Mouse (Mus musculus): ENCODE results near the gene Tex19.1.

Gene Tex19.1

DNA sequence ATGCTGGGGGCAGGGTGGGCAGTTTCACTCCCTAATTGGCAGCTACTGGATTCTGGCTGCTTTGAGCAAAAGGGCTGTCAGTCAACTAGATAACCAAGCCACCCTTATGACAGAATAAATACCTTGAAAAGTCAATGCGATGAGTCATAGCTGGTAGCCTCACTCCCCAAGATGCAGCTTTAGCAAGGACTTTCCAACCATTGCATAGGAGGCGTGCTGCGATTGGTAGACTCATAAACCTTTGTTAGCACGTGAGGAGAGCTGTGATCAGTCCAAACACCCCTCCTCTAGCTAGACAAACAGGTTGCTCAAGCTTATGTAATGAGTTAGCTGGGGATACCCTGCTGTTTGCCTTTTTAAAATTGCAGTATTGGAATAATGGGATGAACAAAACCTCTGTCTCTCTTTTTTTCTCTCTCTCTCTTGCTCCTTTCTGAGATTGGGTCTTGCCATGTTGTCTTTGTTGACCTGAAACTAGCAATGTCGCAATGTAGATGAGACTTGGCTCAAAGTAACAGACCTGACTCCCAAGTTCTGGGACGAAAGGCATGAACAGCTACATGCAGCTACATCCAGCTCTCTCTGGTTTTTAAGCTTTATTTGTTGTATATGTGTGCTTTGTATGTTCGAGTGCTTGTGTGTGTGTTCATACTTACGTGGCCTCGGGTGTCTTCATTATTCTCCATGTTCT lies 2.5 kb upstream of the Tex19.1 start:
- DNase-seq (ENCODE audit: low spot score), result no peak

DNA sequence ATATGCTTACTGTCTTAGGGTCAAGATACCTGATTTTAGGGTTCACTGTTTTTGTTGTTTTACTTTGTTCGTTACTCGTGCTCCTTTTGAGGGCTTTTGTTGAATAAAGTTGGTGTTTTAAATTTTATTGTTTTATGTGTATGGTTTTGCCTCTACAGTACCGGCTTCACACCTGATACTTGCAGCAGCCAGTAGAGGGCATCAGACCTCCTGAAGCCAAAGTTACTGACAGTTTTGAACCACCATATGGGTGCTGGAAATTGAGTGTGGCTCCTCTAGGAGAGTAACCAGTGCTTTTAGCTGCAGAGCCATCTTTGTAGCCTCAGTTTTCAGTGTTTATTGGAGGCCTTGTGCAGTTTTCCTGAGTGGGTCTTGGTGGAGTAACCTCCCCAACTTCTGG lies 2.2 kb downstream of the Tex19.1 start:
- no peak for DNase-seq (ENCODE audit: low spot score)

DNA sequence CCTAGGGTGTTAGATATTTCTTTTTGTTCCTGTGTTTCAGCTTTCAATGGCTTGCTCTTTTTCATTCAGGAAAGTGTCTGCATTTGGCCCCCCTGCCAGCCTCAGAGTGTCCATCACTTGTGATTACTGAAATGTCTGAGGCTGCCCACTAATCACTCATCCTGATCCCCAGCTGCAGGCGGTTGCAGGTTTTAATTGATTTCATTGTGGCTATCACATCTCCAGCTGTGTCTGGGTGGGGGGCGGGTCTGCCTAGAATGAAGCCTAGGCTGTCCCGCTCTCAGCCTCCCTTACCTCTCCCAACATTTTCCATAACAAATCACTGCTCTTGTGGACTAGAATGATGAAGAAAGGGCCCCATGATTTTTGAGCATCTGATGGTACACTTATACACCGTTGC lies 8.3 kb downstream of the Tex19.1 start:
- no peak for DNase-seq (ENCODE audit: low spot score)

DNA sequence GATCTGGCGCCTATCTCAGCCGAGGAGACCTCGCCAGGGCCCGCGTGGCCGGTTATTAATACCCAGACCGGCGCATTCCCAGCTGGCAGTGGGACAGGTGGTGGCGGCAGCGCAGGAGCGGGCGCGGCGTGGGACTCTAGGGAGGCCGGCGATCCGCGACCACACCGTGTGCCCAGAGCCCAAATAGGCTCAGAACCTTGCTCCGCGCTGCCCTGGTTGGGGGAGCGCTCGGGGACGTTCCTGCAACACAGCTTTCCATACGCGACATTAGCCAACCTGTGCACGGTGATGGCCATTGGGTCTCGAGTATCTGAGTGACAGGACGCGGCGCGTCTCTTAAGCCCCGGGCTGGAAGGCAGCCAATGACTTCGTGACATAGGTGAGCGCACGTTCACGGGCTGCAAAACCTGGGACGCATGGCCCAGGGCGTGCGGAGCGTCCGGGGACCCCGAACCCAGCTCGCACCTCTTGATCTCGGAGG lies 10.5 kb downstream of the Tex19.1 start:
- peak; percentile 31 for DNase-seq (ENCODE audit: low spot score)

DNA sequence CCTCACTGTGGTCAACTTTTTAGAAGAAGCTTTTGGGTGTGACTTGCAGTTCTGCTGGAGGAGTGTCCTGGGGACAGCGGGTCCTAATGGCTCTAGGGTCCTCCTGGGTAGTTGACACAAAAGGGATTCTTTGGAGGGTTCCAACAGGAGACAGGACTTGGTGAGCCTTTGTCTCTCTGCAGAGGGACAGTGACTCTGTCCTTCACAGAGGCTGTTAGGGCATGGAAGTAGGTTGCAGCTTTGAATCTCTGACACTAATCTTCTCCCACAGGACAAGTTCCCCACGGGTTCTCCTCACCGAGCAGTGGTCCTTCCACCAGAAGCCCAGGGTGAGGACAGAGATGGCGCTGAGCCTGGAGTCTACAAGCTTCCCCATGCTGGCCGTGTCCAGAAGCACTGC lies 14.0 kb downstream of the Tex19.1 start, which contains the start of gene Uts2r:
Gene Uts2r, plus strand, starts transcription at position 301 of the 400 bp plus-strand sequence.
- DNase-seq (ENCODE audit: low spot score), result no peak

DNA sequence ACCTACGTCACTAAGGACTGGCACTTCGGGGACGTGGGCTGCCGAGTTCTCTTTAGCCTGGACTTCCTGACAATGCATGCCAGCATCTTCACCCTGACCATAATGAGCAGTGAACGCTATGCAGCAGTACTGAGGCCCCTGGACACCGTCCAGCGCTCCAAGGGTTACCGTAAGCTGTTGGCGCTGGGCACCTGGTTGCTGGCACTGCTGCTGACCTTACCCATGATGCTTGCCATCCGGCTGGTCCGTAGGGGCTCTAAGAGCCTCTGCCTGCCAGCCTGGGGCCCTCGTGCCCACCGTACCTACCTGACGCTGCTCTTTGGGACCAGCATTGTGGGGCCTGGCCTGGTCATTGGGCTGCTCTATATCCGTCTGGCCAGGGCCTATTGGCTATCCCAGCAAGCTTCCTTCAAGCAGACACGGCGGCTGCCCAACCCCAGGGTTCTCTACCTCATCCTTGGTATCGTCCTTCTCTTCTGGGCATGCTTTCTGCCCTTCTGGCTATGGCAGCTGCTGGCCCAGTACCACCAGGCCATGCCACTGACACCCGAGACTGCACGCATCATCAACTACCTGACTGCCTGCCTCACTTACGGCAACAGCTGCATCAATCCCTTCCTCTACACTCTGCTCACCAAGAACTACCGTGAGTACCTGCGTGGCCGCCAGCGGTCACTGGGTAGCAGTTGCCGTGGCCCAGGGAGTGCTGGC lies 14.8 kb downstream of the Tex19.1 start:
- DNase-seq (ENCODE audit: low spot score), result no peak

DNA sequence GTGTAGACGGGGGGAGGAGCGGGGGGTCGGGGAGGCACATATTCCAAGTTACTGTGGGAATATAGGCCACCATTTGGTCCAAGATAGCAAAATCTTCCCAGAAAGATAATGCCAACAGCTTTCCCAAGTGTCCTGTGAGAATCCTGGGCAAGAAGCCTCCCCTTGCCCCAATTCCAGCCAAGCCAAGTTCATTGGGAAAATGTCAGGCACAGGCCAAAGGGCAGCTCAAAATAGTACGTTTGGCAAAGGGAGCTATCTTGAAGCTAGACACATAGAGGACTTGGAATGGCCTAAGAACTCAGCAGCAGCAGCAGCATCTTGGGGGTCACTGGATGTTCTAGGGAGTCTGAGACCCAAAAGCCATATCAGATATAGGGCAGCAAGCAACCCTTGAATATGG lies 17.8 kb downstream of the Tex19.1 start:
- DNase-seq (ENCODE audit: low spot score), result no peak

DNA sequence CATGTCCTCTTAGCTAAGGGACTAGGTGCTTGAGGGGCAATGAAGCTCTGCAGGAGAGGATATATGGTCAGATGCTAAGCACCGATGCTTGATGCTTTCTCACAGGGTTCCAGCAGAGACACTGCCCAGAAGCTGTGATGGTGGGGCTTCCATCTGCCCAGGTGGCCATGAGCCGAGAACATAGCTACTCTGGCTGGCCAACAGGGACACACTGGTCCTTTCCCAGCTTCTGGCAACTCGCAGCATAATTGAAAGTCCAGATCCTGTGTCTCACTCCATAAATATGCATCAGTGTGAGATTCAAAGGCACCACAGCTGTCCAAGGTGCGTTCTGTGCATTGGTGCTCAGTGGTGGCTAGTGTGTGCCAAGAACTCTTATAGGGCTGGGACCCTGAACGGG lies 27.3 kb downstream of the Tex19.1 start:
- DNase-seq (ENCODE audit: low spot score), result no peak

DNA sequence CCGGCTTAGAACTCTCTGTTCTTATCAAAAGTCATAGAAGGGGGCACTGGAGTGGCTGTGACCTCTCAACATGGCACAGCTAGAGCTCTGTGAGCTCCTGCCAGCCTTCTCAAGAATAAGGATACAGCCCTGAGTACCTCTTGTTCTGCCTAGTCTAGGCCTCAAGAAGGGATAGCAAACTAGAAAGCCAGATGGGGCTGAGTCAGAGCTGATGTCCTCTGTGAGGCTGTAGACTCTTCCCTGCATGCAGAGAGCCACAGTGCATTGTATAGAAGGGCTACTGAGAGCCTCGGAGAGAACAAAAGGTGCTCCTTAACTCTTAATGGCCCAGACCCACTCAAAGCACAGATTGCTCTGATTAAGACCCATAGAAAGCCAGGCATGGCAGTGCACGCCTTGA lies 28.3 kb downstream of the Tex19.1 start:
- no peak for DNase-seq (ENCODE audit: low spot score)

DNA sequence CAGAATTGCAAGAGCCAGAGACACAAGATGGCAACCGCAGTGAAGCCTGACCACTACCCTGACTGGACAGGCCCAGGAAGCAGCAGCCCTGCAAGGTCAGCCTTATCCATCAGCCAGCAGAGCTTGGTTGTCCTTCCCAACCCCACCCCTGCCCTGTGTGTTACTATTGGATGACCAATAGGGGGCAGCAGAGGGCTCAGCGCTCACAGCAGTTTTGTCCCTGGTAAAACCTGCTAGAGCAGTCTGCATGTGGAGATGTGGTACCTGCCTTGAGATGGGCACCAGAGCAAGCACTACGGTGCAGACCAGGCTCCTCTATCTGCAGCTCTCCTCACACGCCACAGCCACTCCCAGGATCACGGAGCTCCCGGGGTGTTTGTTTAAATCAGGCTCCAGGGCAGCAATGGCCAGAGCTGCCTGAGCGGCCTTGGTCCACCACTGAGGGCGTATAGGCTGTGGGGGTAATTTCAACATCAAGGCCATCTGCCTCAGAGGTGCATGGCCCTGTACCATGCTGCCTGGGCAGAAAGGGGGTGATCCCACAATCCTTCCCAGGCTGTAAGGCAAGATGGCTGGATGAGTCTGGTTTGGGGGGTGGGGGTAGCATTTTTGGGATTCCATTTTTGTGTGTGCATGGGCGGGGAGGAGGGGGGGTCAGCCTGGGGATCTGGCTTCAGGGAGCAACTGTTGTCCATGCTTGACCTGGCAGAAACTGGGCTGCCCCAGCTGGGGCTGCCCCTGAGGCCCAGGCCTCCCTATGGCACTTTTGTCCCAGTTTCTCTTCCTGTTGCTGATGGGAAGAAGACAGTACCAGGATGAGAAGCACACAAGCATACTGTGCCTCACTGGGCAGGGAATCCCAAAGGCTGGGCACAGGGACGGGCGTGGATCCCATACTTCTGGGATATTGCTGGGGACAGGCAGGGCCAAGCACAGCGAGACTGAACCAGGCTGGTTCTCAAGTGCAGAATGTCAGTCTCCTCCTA lies 30.6 kb downstream of the Tex19.1 start:
- DNase-seq (ENCODE audit: low spot score), result peak; percentile 79

DNA sequence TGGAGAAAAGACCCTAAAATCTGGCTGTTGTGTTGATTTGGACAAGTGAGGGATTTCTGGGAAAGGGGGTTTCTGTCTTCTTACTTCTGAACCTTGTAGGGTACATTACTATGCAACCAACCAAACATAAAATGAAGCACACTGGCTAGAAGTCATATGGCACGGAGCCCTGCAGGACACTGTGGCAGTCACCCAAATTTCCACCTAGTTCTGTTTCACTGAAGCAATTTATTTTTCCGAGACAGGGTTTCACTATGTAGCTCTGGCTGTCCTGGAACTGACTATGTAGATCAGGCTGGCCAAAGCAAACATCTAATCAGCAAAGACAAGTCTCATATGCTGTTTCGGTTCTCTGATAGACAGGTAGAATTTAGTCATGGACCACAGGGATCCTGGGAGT lies 43.7 kb downstream of the Tex19.1 start:
- no peak for DNase-seq (ENCODE audit: low spot score)

DNA sequence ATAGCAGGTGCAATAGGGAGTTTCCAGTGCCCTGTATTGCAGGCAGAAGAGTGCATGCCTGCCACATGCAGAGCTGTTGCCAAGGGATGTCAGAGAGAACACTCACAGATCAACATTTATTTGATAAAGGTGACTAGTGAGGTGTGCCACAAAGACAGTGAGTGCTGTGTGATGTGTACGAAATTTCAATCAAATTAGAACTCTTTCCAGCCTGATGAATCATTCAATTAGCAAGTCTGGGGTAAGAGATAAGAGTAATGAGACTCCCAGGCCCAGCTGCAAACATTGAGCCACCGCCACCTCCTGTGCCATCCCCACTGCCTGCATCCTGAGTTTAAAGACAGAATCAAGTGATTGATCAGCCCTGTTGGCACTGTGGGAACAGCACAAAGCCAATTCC lies 46.8 kb downstream of the Tex19.1 start:
- DNase-seq (ENCODE audit: low spot score), result no peak

DNA sequence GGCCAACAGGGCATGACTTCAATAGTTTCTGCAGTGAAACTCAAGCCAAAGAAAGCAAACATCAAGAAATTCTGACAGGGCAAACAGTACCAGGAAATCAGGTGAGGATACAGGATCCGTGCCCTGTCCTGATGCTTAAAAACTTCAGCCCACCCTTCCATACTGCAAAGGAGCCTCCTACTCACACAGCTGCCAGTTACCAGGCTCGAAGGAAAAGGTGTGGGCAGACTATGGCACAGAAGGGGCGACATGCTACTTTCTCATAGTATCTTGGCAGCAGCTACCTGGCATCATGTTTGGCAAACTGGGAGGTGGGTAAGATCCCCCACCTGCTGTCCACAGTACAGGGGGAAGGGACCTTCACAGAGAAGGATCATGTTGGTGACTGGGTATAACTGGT lies 47.5 kb downstream of the Tex19.1 start:
- DNase-seq (ENCODE audit: low spot score), result no peak

All from embryo, embryonic 10.5 days (tissue).